Mouse (Mus musculus): ENCODE measurements around the gene Fbxo7. TPM values are rescaled to one million over a fixed set of nuclear protein-coding genes. Genes with fewer than 3 reads are reported as not detected.
"Not testable (repeated sequence)": the region's sequence is repeated elsewhere in the genome, so short reads cannot be mapped to it uniquely, and the experiment has no call there.

Gene Fbxo7
- polyA plus RNA-seq, 1 experiment from 2014 or later: 20.1 TPM

DNA sequence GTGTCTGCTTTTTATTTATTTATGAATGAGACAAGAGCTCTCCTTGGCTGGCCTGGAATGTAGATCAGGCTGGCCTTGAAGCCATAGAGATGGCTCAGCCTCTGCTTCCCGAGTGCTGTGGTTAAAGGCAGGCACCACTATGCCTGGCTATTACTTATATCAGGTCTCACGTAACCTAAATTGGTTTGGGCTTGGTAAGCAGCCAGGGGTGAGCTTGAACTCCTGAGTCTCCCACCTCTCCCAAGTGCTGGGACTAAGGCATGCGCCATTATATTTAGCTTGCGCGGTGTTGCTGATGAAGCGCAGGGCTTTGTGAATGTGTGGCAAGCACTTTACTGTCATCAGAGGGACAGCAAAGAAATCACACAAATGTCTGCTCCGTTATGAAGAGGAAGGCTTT, 4.0 kb upstream of the Fbxo7 start:
- WGBS: 92% methylated on average over 7 of the region's 7 CpGs
- ATAC-seq (ENCODE audit: low FRiP score, low read depth): no peak
- H3K27me3 ChIP-seq (replicated peaks): no peaks in the 10 kb centered on the region

DNA sequence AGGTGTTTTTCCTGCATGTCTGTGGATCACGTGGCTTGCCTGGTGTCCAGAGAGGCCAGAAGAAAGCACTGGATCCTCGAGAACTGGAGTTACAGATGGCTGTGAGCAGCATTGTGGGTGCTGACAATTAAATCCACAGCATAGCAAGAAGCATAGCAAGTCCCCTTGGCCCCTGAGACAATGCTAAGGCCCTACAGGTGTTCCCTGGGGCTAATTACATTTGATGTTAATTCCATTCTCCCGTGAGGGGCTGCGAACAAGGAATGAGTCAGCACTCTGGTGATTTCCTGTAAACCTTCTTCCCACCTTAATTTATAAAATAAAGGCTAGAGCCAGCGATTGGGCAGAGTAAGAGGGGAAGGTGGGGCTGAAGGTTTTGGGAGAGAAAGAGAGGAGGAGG, 3.0 kb upstream of the Fbxo7 start:
- ATAC-seq (ENCODE audit: low FRiP score, low read depth): no peak
- no peak overlapping the region for H3K27ac ChIP-seq
- WGBS: 38% methylated on average over 5 of the region's 5 CpGs
- H3K4me2 ChIP-seq (replicated peaks): no peak overlapping the region
- H3K4me1 ChIP-seq: peaks cover 3% of the 10 kb centered on the region; the same call in 1 of the 2 replicates
- no peak overlapping the region for H3K9ac ChIP-seq
- H3K4me3 ChIP-seq: no peak overlapping the region
- no peaks in the 10 kb centered on the region for H3K27me3 ChIP-seq (replicated peaks)
- H3K9me3 ChIP-seq: no peaks in the 10 kb centered on the region
- no peaks in the 10 kb centered on the region for H3K36me3 ChIP-seq

More for the DNA sequence above, 4.0 kb upstream of the Fbxo7 start:
- Histone ChIP-seq H3K4me1 (peaks cover 3% of the 10 kb centered on the region; the same call in 1 of the 2 replicates), H3K36me3 (no peaks in the 10 kb centered on the region), H3K9ac (no peak overlapping the region), H3K9me3 (no peaks in the 10 kb centered on the region), H3K27ac (no peak overlapping the region), H3K4me3 (no peak overlapping the region), H3K4me2 (replicated peaks) (no peak overlapping the region)

DNA sequence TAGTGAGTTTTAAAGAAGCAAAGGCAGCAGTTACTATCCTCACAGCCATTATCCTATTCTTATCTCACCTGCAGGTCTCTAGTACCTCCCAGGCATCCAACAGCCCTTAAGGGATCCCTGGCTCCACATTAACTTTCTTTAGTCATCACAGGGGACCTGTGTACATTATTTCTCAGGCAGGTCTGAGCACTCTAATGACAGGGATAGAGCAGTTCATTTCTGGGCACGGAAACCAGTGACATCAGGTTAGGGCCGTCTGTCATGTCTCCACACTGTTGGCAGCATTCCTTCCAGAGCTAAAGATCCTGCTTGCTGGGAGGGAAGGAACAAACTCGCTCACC, 394 bp upstream of the Fbxo7 start:
- WGBS: under 1% methylated on average over 3 of the region's 3 CpGs

DNA sequence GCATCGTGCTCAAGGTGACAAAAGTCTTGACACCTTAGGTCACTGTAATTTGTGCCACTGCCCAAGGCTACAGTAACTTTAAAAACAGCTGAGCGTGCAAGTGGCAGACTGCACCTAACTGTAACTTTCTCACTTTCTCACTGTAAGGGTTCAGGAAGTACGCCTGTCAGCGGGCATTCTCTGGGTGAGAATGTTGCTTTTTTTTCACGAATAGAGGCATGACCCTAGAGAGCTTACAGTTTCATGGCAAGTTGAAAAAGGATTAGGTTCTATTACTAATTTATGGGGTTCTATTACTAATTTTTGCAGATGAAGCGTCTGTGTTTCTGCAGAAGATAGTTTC, 673 bp downstream of the Fbxo7 start:
- Histone ChIP-seq H3K9ac (peak overlapping the region; percentile 80), H3K27ac (no peak overlapping the region), H3K36me3 (no peaks in the 10 kb centered on the region), H3K4me1 (peaks cover 3% of the 10 kb centered on the region; the same call in 1 of the 2 replicates), H3K4me2 (replicated peaks) (peak overlapping the region; percentile 73), H3K9me3 (no peaks in the 10 kb centered on the region), H3K27me3 (replicated peaks) (no peaks in the 10 kb centered on the region), H3K4me3 (peak overlapping the region; percentile 69)
- WGBS: 6% methylated on average over 6 of the region's 6 CpGs
- no peak for ATAC-seq (ENCODE audit: low FRiP score, low read depth)

More for the DNA sequence above, 394 bp upstream of the Fbxo7 start:
- H3K27me3 ChIP-seq (replicated peaks): no peaks in the 10 kb centered on the region
- peaks cover 3% of the 10 kb centered on the region; the same call in 1 of the 2 replicates for H3K4me1 ChIP-seq
- H3K9me3 ChIP-seq: no peaks in the 10 kb centered on the region
- no peaks in the 10 kb centered on the region for H3K36me3 ChIP-seq
- H3K4me2 ChIP-seq (replicated peaks): peak overlapping the region; percentile 73
- peak overlapping the region; percentile 80; the same call in 1 of the 2 replicates for H3K9ac ChIP-seq
- no peak overlapping the region for H3K27ac ChIP-seq
- H3K4me3 ChIP-seq: peak overlapping the region; percentile 69; the same call in 1 of the 2 replicates
- ATAC-seq (ENCODE audit: low FRiP score, low read depth): peak; percentile 60; the same call in 1 of the 2 replicates

DNA sequence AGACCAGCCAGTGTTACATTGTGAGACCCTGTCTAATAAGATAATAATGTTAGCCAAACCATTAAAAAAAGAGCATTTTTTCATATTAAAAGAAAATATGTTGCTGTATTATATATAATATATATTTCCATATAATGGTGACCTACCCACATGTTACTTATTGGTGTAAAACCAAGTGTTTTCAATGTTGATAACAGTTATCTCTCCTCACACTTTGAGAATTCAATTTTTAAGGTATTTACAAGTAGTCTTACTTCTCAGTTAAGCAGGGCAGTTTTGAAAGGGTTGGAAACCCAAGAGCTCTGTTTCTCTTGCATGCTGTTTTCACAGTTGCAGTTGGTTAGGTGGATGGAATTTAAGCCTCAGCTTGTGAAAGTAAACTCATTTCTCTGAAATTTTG, 1.4 kb downstream of the Fbxo7 start:
- Histone ChIP-seq H3K27ac (no peak overlapping the region), H3K27me3 (replicated peaks) (no peaks in the 10 kb centered on the region), H3K36me3 (no peaks in the 10 kb centered on the region), H3K9me3 (no peaks in the 10 kb centered on the region), H3K4me2 (replicated peaks) (peak overlapping the region; percentile 73), H3K9ac (no peak overlapping the region), H3K4me1 (peaks cover 3% of the 10 kb centered on the region; the same call in 1 of the 2 replicates), H3K4me3 (no peak overlapping the region)
- ATAC-seq (ENCODE audit: low FRiP score, low read depth): no peak

DNA sequence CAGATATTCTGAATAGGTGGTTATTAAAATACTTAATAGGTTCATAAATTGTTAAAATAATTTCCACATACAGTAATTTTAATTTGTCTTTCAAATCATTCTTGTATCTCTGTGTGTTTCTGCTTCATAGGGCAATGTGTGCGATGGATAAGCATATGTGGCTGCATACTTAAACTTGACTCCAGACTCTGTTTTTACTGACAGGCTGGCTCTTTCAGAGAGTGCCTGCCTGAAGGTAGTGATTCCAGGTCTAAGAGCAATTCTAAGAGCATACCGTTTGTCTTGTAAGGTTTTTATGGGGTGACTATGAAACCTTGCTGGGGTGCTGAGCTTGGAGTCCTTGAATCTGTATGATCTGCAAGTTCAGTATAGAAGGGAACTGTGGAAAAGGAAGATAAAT, 4.1 kb downstream of the Fbxo7 start:
- Histone ChIP-seq H3K4me1 (peaks cover 3% of the 10 kb centered on the region; the same call in 1 of the 2 replicates), H3K36me3 (0 out of 2 replicates have a peak, but pooled peaks cover 3% of the 10 kb centered on the region), H3K9me3 (no peaks in the 10 kb centered on the region), H3K9ac (no peak overlapping the region), H3K27ac (no peak overlapping the region), H3K27me3 (replicated peaks) (no peaks in the 10 kb centered on the region), H3K4me3 (no peak overlapping the region), H3K4me2 (replicated peaks) (no peak overlapping the region)
- no peak for ATAC-seq (ENCODE audit: low FRiP score, low read depth)
- WGBS: 90% methylated on average over 2 of the region's 2 CpGs

DNA sequence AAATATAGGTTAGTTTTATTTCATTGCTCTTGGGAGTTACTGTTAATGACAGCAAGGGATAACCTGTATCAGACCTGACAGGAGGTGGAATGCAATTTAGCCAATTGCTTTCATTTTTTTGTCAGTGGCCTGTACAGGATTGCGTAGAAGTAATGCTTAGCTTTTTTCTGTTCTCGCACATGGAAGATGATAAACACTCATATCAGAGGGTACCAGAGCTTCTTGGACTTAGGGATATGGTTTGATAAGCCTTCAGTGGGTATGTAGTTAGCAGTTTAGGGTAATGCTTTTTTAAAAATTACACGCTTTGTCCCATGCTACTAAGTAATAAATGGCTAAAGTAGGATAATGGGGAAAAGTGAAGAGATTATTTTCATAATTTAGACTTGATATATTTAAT, 4.6 kb downstream of the Fbxo7 start:
- Histone ChIP-seq H3K36me3 (0 out of 2 replicates have a peak, but pooled peaks cover 3% of the 10 kb centered on the region), H3K27ac (no peak overlapping the region), H3K9me3 (no peaks in the 10 kb centered on the region), H3K4me1 (peaks cover 2% of the 10 kb centered on the region; the same call in 1 of the 2 replicates), H3K4me3 (no peak overlapping the region), H3K27me3 (replicated peaks) (no peaks in the 10 kb centered on the region), H3K9ac (no peak overlapping the region), H3K4me2 (replicated peaks) (no peak overlapping the region)
- WGBS: 91% methylated on average over 3 of the region's 3 CpGs
- ATAC-seq (ENCODE audit: low FRiP score, low read depth): no peak

DNA sequence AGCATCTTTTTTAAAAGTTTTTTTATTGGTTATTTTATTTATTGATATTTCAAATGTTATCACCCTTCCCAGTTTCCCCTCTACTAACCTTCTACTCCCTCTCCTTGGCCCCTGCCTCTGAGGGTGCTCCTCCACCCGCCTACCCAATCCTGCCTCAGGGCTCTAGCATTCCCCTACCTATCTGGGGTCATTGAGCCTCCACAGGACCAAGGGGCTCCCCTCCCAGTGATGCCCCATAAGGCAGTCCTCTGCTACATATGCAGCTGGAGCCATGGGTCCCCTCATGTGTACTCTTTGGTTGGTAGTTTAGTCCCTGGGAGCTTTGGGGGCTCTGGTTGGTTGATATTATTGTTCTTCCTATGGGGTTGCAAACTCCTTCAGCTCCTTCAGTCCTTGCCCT, 5.0 kb downstream of the Fbxo7 start:
- H3K27ac ChIP-seq; H3K36me3 ChIP-seq; H3K9ac ChIP-seq; H3K9me3 ChIP-seq; H3K4me1 ChIP-seq; H3K4me2 ChIP-seq (replicated peaks); H3K27me3 ChIP-seq (replicated peaks); H3K4me3 ChIP-seq; ATAC-seq (ENCODE audit: low FRiP score, low read depth): not testable (repeated sequence)
- WGBS: 81% methylated on average over 1 of the region's 1 CpGs

DNA sequence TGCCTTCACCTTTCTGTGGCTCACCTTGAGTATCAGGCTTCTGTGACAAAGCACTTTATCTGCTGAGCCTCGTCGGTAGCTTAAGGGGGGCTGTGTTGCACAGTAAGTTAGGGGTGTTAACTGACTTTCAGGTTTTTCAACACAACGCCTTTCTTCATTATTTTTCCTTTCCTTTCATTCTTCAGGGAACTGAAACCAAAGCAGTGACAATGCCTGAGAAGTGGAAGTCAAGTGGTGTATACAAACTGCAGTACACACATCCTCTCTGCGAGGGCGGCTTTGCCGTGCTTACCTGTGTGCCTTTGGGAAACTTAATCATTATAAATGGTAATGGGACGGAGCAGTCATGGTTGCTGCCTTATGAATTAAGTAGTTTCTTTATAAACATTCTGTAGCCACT, 9.0 kb downstream of the Fbxo7 start:
- 95% methylated on average over 7 of the region's 7 CpGs for WGBS
- ATAC-seq (ENCODE audit: low FRiP score, low read depth): no peak
- H3K36me3 ChIP-seq: 0 out of 2 replicates have a peak, but pooled peaks cover 3% of the 10 kb centered on the region

DNA sequence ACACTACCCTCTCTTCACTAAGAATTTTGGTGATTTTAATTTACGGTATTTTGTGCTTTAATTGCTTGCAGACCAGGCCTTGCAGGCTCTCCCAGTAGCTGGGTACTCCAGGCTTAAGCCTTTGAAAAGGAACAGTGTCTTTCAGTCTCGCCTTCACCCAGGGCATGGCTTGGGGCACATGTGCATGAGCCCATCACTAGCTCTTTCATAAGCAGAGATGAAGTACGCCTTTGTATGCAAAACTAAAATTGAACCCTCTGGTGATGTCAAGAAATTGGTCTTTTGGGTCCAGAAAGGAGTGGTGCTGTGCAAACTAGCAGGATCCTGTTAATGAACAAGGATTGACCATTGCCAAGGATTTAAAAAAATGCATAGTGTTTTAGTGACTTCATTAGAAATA, 10.7 kb downstream of the Fbxo7 start:
- no peak overlapping the region for H3K4me3 ChIP-seq
- 0 out of 2 replicates have a peak, but pooled peaks cover 3% of the 10 kb centered on the region for H3K36me3 ChIP-seq
- WGBS: 69% methylated on average over 3 of the region's 3 CpGs
- no peaks in the 10 kb centered on the region for H3K9me3 ChIP-seq
- no peaks in the 10 kb centered on the region for H3K27me3 ChIP-seq (replicated peaks)
- no peak overlapping the region for H3K9ac ChIP-seq
- ATAC-seq (ENCODE audit: low FRiP score, low read depth): no peak
- H3K4me2 ChIP-seq (replicated peaks): no peak overlapping the region
- H3K27ac ChIP-seq: no peak overlapping the region
- H3K4me1 ChIP-seq: no peaks in the 10 kb centered on the region; the same call in 1 of the 2 replicates

More for the DNA sequence above, 9.0 kb downstream of the Fbxo7 start:
- H3K9me3 ChIP-seq: no peaks in the 10 kb centered on the region
- no peaks in the 10 kb centered on the region for H3K27me3 ChIP-seq (replicated peaks)
- no peak overlapping the region for H3K27ac ChIP-seq
- H3K4me3 ChIP-seq: no peak overlapping the region
- no peak overlapping the region for H3K9ac ChIP-seq
- no peaks in the 10 kb centered on the region; the same call in 1 of the 2 replicates for H3K4me1 ChIP-seq
- no peak overlapping the region for H3K4me2 ChIP-seq (replicated peaks)

DNA sequence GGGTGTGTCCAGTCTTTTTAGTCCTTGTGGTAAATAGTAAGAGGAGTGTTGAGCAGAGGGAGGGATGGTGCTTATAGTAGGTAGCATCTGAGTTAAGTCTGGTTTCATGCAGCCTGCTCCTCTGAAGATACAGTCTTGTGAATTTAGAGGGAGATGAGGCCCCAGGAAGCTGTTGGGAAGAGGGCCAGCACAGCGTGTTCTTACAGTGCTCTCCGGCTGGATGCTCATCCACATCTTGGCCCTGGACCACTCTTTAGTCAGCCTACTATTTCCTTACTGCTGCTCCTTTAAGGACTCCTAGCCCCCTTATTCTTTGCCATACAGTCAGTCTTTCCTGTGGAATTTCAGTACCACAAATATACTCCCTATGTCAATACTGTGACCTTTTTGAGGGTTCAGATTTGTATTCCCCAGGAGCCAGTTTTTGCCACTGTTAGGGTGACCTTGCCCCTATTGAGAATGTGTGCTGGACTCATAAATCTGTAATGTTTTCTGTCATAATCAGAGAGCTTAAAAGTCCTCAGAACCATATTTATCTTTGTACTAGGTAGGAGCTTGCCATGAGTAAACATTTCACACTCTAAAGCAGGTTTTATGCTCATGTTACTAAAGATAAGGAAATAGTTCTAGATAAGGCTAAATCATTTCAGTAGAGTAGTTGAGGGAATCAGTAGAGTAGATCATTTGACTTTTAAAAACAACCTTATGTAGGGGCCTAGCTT, 12.4 kb downstream of the Fbxo7 start:
- Histone ChIP-seq H3K27me3 (replicated peaks) (no peaks in the 10 kb centered on the region), H3K4me3 (no peak overlapping the region), H3K9ac (no peak overlapping the region), H3K36me3 (0 out of 2 replicates have a peak, but pooled peaks cover 3% of the 10 kb centered on the region), H3K4me2 (replicated peaks) (no peak overlapping the region), H3K27ac (no peak overlapping the region), H3K4me1 (no peaks in the 10 kb centered on the region; the same call in 1 of the 2 replicates), H3K9me3 (no peaks in the 10 kb centered on the region)
- WGBS: 82% methylated on average over 2 of the region's 2 CpGs
- no peak for ATAC-seq (ENCODE audit: low FRiP score, low read depth)

DNA sequence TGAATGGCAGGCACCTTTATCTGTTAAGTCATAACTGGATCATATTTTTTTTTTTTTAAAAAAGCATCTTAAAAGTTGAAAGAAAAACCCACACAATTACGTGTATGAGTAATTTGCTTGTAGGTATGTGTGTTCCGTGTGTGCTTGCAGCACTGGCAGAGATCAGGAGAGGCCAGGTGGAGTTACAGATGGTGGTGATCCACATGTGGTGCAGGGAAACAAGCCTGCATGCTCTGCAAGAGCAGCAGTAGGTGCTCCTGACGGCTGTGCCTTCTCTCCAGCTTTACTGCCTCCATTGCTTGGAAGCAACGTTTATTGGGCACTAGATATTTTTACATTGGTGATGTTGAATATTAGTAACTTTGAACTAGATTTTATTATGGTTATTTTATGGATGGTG, 21.9 kb downstream of the Fbxo7 start:
- H3K27me3 ChIP-seq (replicated peaks): no peaks in the 10 kb centered on the region
- no peak overlapping the region for H3K27ac ChIP-seq
- H3K9ac ChIP-seq: no peak overlapping the region
- H3K36me3 ChIP-seq: peaks cover 8% of the 10 kb centered on the region; the same call in 1 of the 2 replicates
- no peak overlapping the region for H3K4me2 ChIP-seq (replicated peaks)
- H3K4me1 ChIP-seq: no peaks in the 10 kb centered on the region
- WGBS: 82% methylated on average over 4 of the region's 4 CpGs
- no peaks in the 10 kb centered on the region for H3K9me3 ChIP-seq
- no peak for ATAC-seq (ENCODE audit: low FRiP score, low read depth)
- no peak overlapping the region for H3K4me3 ChIP-seq

DNA sequence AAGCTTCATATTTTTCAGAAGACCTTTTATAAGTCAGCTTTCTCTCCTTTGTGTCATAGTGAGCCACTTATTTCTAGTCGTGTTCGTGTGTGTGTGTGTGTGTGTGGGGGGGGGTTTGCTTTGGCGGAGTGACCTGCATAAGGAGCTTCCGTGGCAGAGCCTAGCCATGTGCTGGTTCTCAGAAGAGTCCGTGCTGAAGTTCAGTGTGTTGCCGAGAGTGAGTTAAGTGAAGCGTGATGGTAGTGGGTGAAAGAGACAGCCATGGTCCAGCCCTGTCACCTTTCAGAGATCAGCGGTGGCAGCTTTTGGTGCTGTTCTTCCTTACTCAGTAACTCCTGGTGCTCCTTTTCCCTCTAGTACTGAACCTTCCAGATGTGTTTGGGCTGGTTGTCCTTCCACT, 22.3 kb downstream of the Fbxo7 start:
- Histone ChIP-seq H3K4me1 (no peaks in the 10 kb centered on the region), H3K27me3 (replicated peaks) (no peaks in the 10 kb centered on the region), H3K9me3 (no peaks in the 10 kb centered on the region), H3K9ac (no peak overlapping the region), H3K4me2 (replicated peaks) (no peak overlapping the region), H3K27ac (no peak overlapping the region), H3K36me3 (peaks cover 8% of the 10 kb centered on the region; the same call in 1 of the 2 replicates), H3K4me3 (no peak overlapping the region)
- ATAC-seq (ENCODE audit: low FRiP score, low read depth): no peak
- 81% methylated on average over 8 of the region's 8 CpGs for WGBS
